Mouse (Mus musculus): ENCODE measurements around the gene 1700030J22Rik. TPM values are rescaled to one million over a fixed set of nuclear protein-coding genes. Genes with fewer than 3 reads are reported as not detected.

The 1700030J22Rik gene
- total RNA-seq, 1 experiment from 2014 or later: 2.2 TPM

Other genes with a start within 250 kb of the 1700030J22Rik start
- gene Cdyl2, start 246.0 kb downstream of the 1700030J22Rik start, total RNA-seq (2021): 9.0 and 10.8 TPM in 2 replicates
- gene Cmc2, start 57.5 kb downstream of the 1700030J22Rik start, total RNA-seq (2021): 50.7 and 55.5 TPM in 2 replicates
- gene Cenpn, start 57.2 kb downstream of the 1700030J22Rik start, total RNA-seq (2021): 7.4 and 9.6 TPM in 2 replicates
- gene Atmin, start 35.6 kb downstream of the 1700030J22Rik start, total RNA-seq (2021): 20.6 and 23.8 TPM in 2 replicates
- 93.1 and 118 TPM in 2 replicates for gene Gcsh, start 14.6 kb upstream of the 1700030J22Rik start, total RNA-seq (2021)
- gene Pkd1l2, start 103.5 kb upstream of the 1700030J22Rik start, total RNA-seq (2021): 2.2 and 3.5 TPM in 2 replicates
- 0.55 TPM in 1 of 2 replicates, not detected in the other for gene Bco1, start 116.9 kb upstream of the 1700030J22Rik start, total RNA-seq (2021)
- gene Gan, start 179.2 kb upstream of the 1700030J22Rik start, total RNA-seq (2021): 9.4 and 13.3 TPM in 2 replicates

All from adrenal gland, postnatal 25 days (tissue).